14 mouse cellular contexts compared by ENCODE assay signal in the genomic region with DNA sequence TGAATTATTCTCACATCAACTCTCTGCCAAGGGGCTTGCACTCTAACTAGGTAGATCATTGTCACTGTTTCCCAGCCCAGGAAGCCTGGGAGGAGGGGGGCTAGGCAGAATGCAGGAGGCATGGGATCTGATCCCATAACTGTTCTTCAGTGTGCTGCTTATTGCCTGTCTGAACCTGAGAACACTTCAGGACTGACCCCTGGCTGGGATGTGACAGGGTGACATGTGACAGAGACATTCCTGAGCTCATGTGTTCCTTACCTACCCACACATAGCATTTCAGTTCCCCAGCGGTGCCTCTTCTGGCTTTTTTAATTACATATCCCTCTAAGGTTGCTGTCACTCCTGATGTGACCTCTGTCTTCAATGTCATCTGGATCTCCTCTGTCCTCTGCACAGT. TPM values are rescaled to one million over a fixed set of nuclear protein-coding genes. Genes with fewer than 3 reads are reported as not detected.
A peak's percentile ranks its signal among the peaks of the same experiment; 100 is the strongest.
DNase-seq lines count a peak whose midpoint lies in the region; ATAC-seq lines count a peak whose summit lies in the region.
"Had no signal": no experiment of that assay in that cellular context is flagged by ENCODE, and none has a peak within 500 bp of the region (broad histone marks: within the 10 kb centered on the region; RNA-seq: fewer than 3 reads in every experiment).

No protein-coding gene starts in this region.

- no peak overlapping the region for H3K4me3 ChIP-seq in heart, embryonic 10.5 days
- no peak overlapping the region for H3K4me3 ChIP-seq in intestine, embryonic 14.5 days (ENCODE audit: low read depth, low read length)
- H3K4me3 ChIP-seq in intestine, embryonic 15.5 days (replicated peaks), result no peak overlapping the region
- no peak overlapping the region for H3K4me3 ChIP-seq in forebrain, embryonic 14.5 days (ENCODE audit: low read depth, low read length)
- H3K4me3 ChIP-seq: limb, embryonic 12.5 days; neural tube, embryonic 12.5 days had no signal

- DNase-seq in heart, embryonic 10.5 days (ENCODE audit: low spot score), result no peak
- no peak for DNase-seq in heart, adult 9 months (ENCODE audit: low spot score in 2 of 2)
- peak; percentile 38 for DNase-seq in intestine, embryonic 14.5 days (ENCODE audit: low spot score)
- DNase-seq in ZHBTc4 (ENCODE audit: low read depth, low spot score), result peak; percentile 25
- DNase-seq in forebrain, embryonic 14.5 days (ENCODE audit: low spot score), result no peak
- no peak for DNase-seq in left cerebral cortex, postnatal 25 days (ENCODE audit: low spot score in 2 of 2)
- DNase-seq: cerebellum, postnatal 14 days; lung, postnatal 14 days; right cerebral cortex, postnatal 25 days; thymus, postnatal 36 days had no signal

- H3K9me3 ChIP-seq in heart, embryonic 10.5 days, result no peaks in the 10 kb centered on the region
- no peaks in the 10 kb centered on the region for H3K9me3 ChIP-seq in intestine, embryonic 14.5 days (ENCODE audit: control insufficient read depth, low read length)
- no peaks in the 10 kb centered on the region for H3K9me3 ChIP-seq in intestine, embryonic 15.5 days
- no peaks in the 10 kb centered on the region for H3K9me3 ChIP-seq in forebrain, embryonic 14.5 days (replicated peaks; ENCODE audit: control insufficient read depth, low read length)
- H3K9me3 ChIP-seq: limb, embryonic 12.5 days; neural tube, embryonic 12.5 days had no signal

- H3K4me2 ChIP-seq in intestine, embryonic 14.5 days (ENCODE audit: low read length), result no peak overlapping the region
- no peak overlapping the region for H3K4me2 ChIP-seq in intestine, embryonic 15.5 days (replicated peaks)
- no peak overlapping the region for H3K4me2 ChIP-seq in forebrain, embryonic 14.5 days (ENCODE audit: low read length)
- H3K4me2 ChIP-seq: limb, embryonic 12.5 days; neural tube, embryonic 12.5 days had no signal

- H3K4me1 ChIP-seq in heart, embryonic 10.5 days, result peaks cover 61% of the 10 kb centered on the region
- peaks cover 19% of the 10 kb centered on the region for H3K4me1 ChIP-seq in intestine, embryonic 14.5 days (replicated peaks; ENCODE audit: control insufficient read depth, insufficient read depth, low read length)
- peaks cover 24% of the 10 kb centered on the region for H3K4me1 ChIP-seq in intestine, embryonic 15.5 days (replicated peaks)
- H3K4me1 ChIP-seq in forebrain, embryonic 14.5 days (ENCODE audit: control insufficient read depth, insufficient read depth, low read length), result peaks cover 36% of the 10 kb centered on the region

- intact Hi-C loops in left cerebral cortex, postnatal 25 days (cut with DNase I), result no loop called here

- ATAC-seq in intestine, embryonic 14.5 days (replicated peaks; ENCODE audit: low FRiP score, low TSS enrichment, low read depth), result no peak
- ATAC-seq in intestine, embryonic 15.5 days, result no peak; the same call in 1 of the 2 replicates
- ATAC-seq in forebrain, embryonic 14.5 days, result no peak

- 26% methylated on average over 1 of the region's 1 CpGs for WGBS in heart, embryonic 10.5 days
- 52% methylated on average over 1 of the region's 1 CpGs for WGBS in intestine, embryonic 14.5 days
- WGBS in intestine, embryonic 15.5 days, result 69% methylated on average over 1 of the region's 1 CpGs
- 79% methylated on average over 1 of the region's 1 CpGs for WGBS in forebrain, embryonic 14.5 days

- peak overlapping the region; percentile 78 for H3K27ac ChIP-seq in heart, embryonic 10.5 days
- H3K27ac ChIP-seq in intestine, embryonic 14.5 days (ENCODE audit: low read depth), result no peak overlapping the region
- H3K27ac ChIP-seq in intestine, embryonic 15.5 days, result no peak overlapping the region
- peak overlapping the region; percentile 6; the same call in 1 of the 2 replicates for H3K27ac ChIP-seq in forebrain, embryonic 14.5 days (ENCODE audit: low read depth, low read length)
- H3K27ac ChIP-seq: limb, embryonic 12.5 days; neural tube, embryonic 12.5 days had no signal

- H3K36me3 ChIP-seq in heart, embryonic 10.5 days, result peaks cover 24% of the 10 kb centered on the region
- peaks cover 4% of the 10 kb centered on the region; the same call in 1 of the 2 replicates for H3K36me3 ChIP-seq in intestine, embryonic 14.5 days (ENCODE audit: control insufficient read depth, insufficient read depth, low read length)
- 0 out of 2 replicates have a peak, but pooled peaks cover 4% of the 10 kb centered on the region for H3K36me3 ChIP-seq in intestine, embryonic 15.5 days
- H3K36me3 ChIP-seq in forebrain, embryonic 14.5 days (ENCODE audit: control insufficient read depth, insufficient read depth, low read length), result no peaks in the 10 kb centered on the region
- H3K36me3 ChIP-seq: limb, embryonic 12.5 days; neural tube, embryonic 12.5 days had no signal

- H3K27me3 ChIP-seq in heart, embryonic 10.5 days (ENCODE audit: insufficient read depth, poor library complexity, severe bottlenecking), result no peaks in the 10 kb centered on the region
- H3K27me3 ChIP-seq in intestine, embryonic 14.5 days (replicated peaks; ENCODE audit: control insufficient read depth, insufficient read depth, low read length), result no peaks in the 10 kb centered on the region
- no peaks in the 10 kb centered on the region for H3K27me3 ChIP-seq in intestine, embryonic 15.5 days (replicated peaks)
- H3K27me3 ChIP-seq in forebrain, embryonic 14.5 days (replicated peaks; ENCODE audit: control insufficient read depth, insufficient read depth, low read length), result no peaks in the 10 kb centered on the region
- H3K27me3 ChIP-seq: limb, embryonic 12.5 days; neural tube, embryonic 12.5 days had no signal

- H3K9ac ChIP-seq in intestine, embryonic 14.5 days (ENCODE audit: low read length), result no peak overlapping the region
- no peak overlapping the region for H3K9ac ChIP-seq in intestine, embryonic 15.5 days
- no peak overlapping the region for H3K9ac ChIP-seq in forebrain, embryonic 14.5 days (ENCODE audit: low read length)
- H3K9ac ChIP-seq: limb, embryonic 12.5 days; neural tube, embryonic 12.5 days had no signal

RNA-seq across cellular contexts. Expression of gene Plagl1, which starts 49.5 kb away (rescaled TPM):
- polyA plus RNA-seq in heart, embryonic 10.5 days (2016; fragmentation: Nextera tagmentation; extraction: Ambion mirVana), result 206 and 245 TPM in 2 replicates
- 266 and 288 TPM in 2 replicates for polyA plus RNA-seq in intestine, embryonic 14.5 days (2014; fragmentation: Nextera tagmentation; extraction: Ambion mirVana)
- polyA plus RNA-seq in intestine, embryonic 15.5 days (2015; fragmentation: Nextera tagmentation; extraction: Ambion mirVana), result 138 and 157 TPM in 2 replicates
- polyA plus RNA-seq in forebrain, embryonic 14.5 days (2014; fragmentation: Nextera tagmentation; extraction: Ambion mirVana), result 46.7 and 54.9 TPM in 2 replicates
- total RNA-seq in left cerebral cortex, postnatal 25 days (2021), result 10 to 100 TPM; 14.8 to 20.3 TPM
- total RNA-seq: megakaryocyte-erythroid progenitor cell, adult 5-6 weeks had no signal

Comparison
In these comparisons a context has a peak if more than half of its experiments do, and no peak if none do; other contexts are left out.
1. DNase-seq: peak in intestine, embryonic 14.5 days (single experiment) and ZHBTc4 (single experiment); none in heart, embryonic 10.5 days (single experiment), heart, adult 9 months (0 of 2), forebrain, embryonic 14.5 days (single experiment) and left cerebral cortex, postnatal 25 days (0 of 2).
2. H3K27ac ChIP-seq: peak in heart, embryonic 10.5 days (single experiment) and forebrain, embryonic 14.5 days (single experiment); none in intestine, embryonic 14.5 days (single experiment) and intestine, embryonic 15.5 days (single experiment).